Comparison of ENCODE assay signal across 19 mouse cellular contexts in genomic region chr8:121192451-121192850, GRCm38 (mm10).
DNase-seq lines count a peak whose midpoint lies in the region; ATAC-seq and TF ChIP-seq lines count a peak whose summit lies in the region.
"Had no signal": no experiment of that assay in that cellular context is flagged by ENCODE, and none has a peak within 500 bp of the region (broad histone marks: within the 10 kb centered on the region; RNA-seq: fewer than 3 reads in every experiment).

No protein-coding gene starts in this region.

- H3K9me3 ChIP-seq in lung, postnatal 0 days (ENCODE audit: low read length), result no peaks in the 10 kb centered on the region
- H3K9me3 ChIP-seq: embryonic facial prominence, embryonic 12.5 days; forebrain, embryonic 15.5 days; heart, embryonic 12.5 days; midbrain, embryonic 15.5 days had no signal

- H3K27ac ChIP-seq in lung, postnatal 0 days (ENCODE audit: low read length), result no peak overlapping the region
- H3K27ac ChIP-seq: embryonic facial prominence, embryonic 12.5 days; forebrain, embryonic 15.5 days; midbrain, embryonic 15.5 days had no signal

- TF ChIP-seq CTCF in lung, postnatal 0 days (IDR thresholded peaks at IDR 0.05), result no peak

- no peak overlapping the region for H3K4me2 ChIP-seq in lung, postnatal 0 days (replicated peaks; ENCODE audit: low read depth, low read length)
- H3K4me2 ChIP-seq: embryonic facial prominence, embryonic 12.5 days; forebrain, embryonic 15.5 days; heart, embryonic 12.5 days; midbrain, embryonic 15.5 days had no signal

- no peak overlapping the region for H3K4me3 ChIP-seq in lung, postnatal 0 days (ENCODE audit: low read depth, low read length)
- H3K4me3 ChIP-seq: embryonic facial prominence, embryonic 12.5 days; forebrain, embryonic 15.5 days; heart, embryonic 12.5 days; megakaryocyte, embryonic 14.5 days; midbrain, embryonic 15.5 days had no signal

- peak; percentile 80 for DNase-seq in lung, postnatal 0 days (ENCODE audit: low spot score)
- no peak for DNase-seq in lung, adult 18-20 months
- DNase-seq in kidney, adult 18-20 months, result peak; percentile 25
- peak; percentile 78 for DNase-seq in kidney, postnatal 10 days
- peak; percentile 69 for DNase-seq in lung, postnatal 36 days
- DNase-seq in thymus, postnatal 0 days (ENCODE audit: low spot score), result no peak
- DNase-seq in ovary, postnatal 14 days (ENCODE audit: low spot score), result no peak
- DNase-seq: adrenal gland, postnatal 25 days; B cell, adult 2 months; cerebellum, adult 18-20 months; gastrocnemius, postnatal 36 days; right cerebral cortex, adult 18-20 months; thymus, adult 18-20 months had no signal

- H3K27me3 ChIP-seq in lung, postnatal 0 days (replicated peaks; ENCODE audit: insufficient read depth, low read length), result no peaks in the 10 kb centered on the region
- H3K27me3 ChIP-seq: forebrain, embryonic 15.5 days; midbrain, embryonic 15.5 days had no signal

- ATAC-seq in lung, postnatal 0 days, result peak; percentile 47
- no peak for ATAC-seq in monocyte, adult 5-6 weeks (replicated peaks; ENCODE audit: insufficient number of reproducible peaks, low FRiP score, low TSS enrichment, poor library complexity, severe bottlenecking)
- ATAC-seq: forebrain, embryonic 15.5 days; midbrain, embryonic 15.5 days had no signal

- H3K9ac ChIP-seq in lung, postnatal 0 days (replicated peaks; ENCODE audit: low read depth), result no peak overlapping the region
- H3K9ac ChIP-seq: embryonic facial prominence, embryonic 12.5 days; forebrain, embryonic 15.5 days; heart, embryonic 12.5 days; midbrain, embryonic 15.5 days had no signal

- H3K4me1 ChIP-seq in lung, postnatal 0 days (ENCODE audit: insufficient read depth, low read depth, low read length), result no peaks in the 10 kb centered on the region
- H3K4me1 ChIP-seq: forebrain, embryonic 15.5 days; midbrain, embryonic 15.5 days had no signal

- 27% methylated on average over 8 of the region's 8 CpGs for WGBS in lung, postnatal 0 days

- TF ChIP-seq EP300 in lung, postnatal 0 days (IDR thresholded peaks at IDR 0.05), result no peak

- H3K36me3 ChIP-seq in lung, postnatal 0 days (ENCODE audit: insufficient read depth, low read length), result no peaks in the 10 kb centered on the region
- H3K36me3 ChIP-seq: embryonic facial prominence, embryonic 12.5 days; forebrain, embryonic 15.5 days; heart, embryonic 12.5 days; midbrain, embryonic 15.5 days had no signal

Comparison
In these comparisons a context has a peak if more than half of its experiments do, and no peak if none do; other contexts are left out.
1. DNase-seq: peak in lung, postnatal 0 days (single experiment), kidney, adult 18-20 months (single experiment), kidney, postnatal 10 days (single experiment) and lung, postnatal 36 days (single experiment); none in lung, adult 18-20 months (0 of 2), thymus, postnatal 0 days (single experiment) and ovary, postnatal 14 days (single experiment).